Mouse (Mus musculus): ENCODE results near the gene Atp13a2. TPM values are rescaled to one million over a fixed set of nuclear protein-coding genes. Genes with fewer than 3 reads are reported as not detected.

The Atp13a2 gene
- 10 to 100 TPM; 20.0 to 23.7 TPM for total RNA-seq (2021)
- long read RNA-seq, experiment 1, transcript Atp13a2-203 (29 exons, 3,882 nt): minor isoform, 12 of 47 reads
- long read RNA-seq, experiment 1, transcript Atp13a2-201 (29 exons, 3,956 nt): major isoform, 13 of 47 reads
- long read RNA-seq, experiment 1, partial matches to known transcripts: 15 of 47 reads
- long read RNA-seq, experiment 1, other reads (novel, unspliced or antisense): 7 of 47 reads
- long read RNA-seq, experiment 2, transcript Atp13a2-203 (29 exons, 3,882 nt): minor isoform, 16 of 62 reads
- long read RNA-seq, experiment 2, transcript Atp13a2-201 (29 exons, 3,956 nt): major isoform, 23 of 62 reads
- long read RNA-seq, experiment 2, partial matches to known transcripts: 15 of 62 reads
- long read RNA-seq, experiment 2, other reads (novel, unspliced or antisense): 8 of 62 reads

DNA sequence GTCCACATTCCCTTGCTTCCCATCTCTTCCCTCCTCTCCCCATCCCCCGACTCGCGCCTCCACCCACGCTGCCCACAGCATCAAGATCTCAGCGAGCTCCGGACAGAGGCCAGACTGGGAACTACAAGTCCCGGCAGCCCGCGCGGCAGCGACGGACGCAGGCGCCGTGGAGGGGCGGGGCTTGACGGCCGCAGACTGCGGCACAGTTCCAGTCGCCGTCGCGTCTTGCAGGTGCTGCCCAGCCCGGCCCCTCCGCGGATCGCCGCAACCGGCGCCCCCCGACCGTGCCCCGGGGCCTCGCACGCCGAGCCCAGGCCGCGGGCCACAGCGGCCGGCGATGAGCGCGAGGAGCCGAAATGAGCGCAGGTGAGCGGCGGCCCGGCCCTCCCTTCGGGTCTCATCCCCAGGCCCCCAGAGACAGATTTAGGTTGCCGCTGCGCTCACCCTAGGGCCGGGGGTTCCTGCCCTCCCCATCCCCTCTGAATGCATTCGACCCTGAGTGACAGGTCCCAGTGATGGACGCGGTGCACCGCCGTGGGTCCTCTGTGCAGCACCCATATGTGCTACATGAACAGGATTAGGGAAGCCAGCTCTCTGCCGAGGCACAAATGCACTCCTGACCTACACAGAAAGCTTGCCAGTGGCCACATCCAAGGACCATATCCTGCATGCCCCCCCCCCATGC is at the start of gene Atp13a2:
Gene Atp13a2 (plus strand): TSS at position 163 of the 685 bp plus-strand sequence.
- TF ChIP-seq CTCF (IDR thresholded peaks at IDR 0.05): no peak
- intact Hi-C loops (cut with DNase I): no loop called here
- peak within 1 kb of the TSS; percentile 98 for H3K4me3 ChIP-seq
- peak within 1 kb of the TSS; percentile 90 for H3K27ac ChIP-seq
- peak; percentile 95 for DNase-seq

GRCm38 (mm10) chr4:140944356-140944755 is 42.3 kb upstream of the Atp13a2 start:
- no peak overlapping the region for H3K27ac ChIP-seq
- no peak for TF ChIP-seq CTCF (IDR thresholded peaks at IDR 0.05)
- intact Hi-C loops (cut with DNase I): no loop called here
- no peak overlapping the region for H3K4me3 ChIP-seq
- DNase-seq: peak; percentile 11

- DNase-seq: peak; percentile 17
- H3K4me3 ChIP-seq: no peak overlapping the region
- intact Hi-C loops (cut with DNase I): no loop called here
- H3K27ac ChIP-seq: no peak overlapping the region
- no peak for TF ChIP-seq CTCF (IDR thresholded peaks at IDR 0.05)
Observed at GRCm38 (mm10) chr4:140944961-140945442, 41.7 kb upstream of the Atp13a2 start.

- no peak for TF ChIP-seq CTCF (IDR thresholded peaks at IDR 0.05)
Observed at GRCm38 (mm10) chr4:140945571-140945970, 41.1 kb upstream of the Atp13a2 start.

DNA sequence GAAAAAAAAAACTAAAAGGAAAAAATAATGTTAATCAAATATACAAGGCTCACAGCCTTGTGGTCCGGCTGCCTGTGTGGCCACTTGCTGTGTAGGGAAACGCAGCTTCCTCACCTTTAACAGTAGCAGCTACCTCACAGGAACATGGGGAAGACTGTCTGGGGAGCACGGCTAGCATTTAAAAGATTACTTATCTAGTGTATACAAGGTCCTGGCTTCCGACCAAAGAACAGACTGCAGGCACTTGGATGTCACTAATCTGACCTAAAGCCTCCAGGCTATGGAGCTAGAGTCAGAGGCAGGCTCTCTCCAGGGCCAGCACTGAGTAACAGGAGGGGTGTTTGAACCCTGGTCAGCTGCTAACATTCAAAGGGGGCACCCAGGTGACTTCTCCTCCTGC is 40.6 kb upstream of the Atp13a2 start:
- no peak for TF ChIP-seq CTCF (IDR thresholded peaks at IDR 0.05)
- H3K27ac ChIP-seq: no peak overlapping the region

More at GRCm38 (mm10) chr4:140945571-140945970, 41.1 kb upstream of the Atp13a2 start:
- no peak overlapping the region for H3K4me3 ChIP-seq
- intact Hi-C loops (cut with DNase I): no loop called here
- DNase-seq: no peak
- no peak overlapping the region for H3K27ac ChIP-seq

GRCm38 (mm10) chr4:140946580-140947205 is 40.0 kb upstream of the Atp13a2 start:
- TF ChIP-seq CTCF (IDR thresholded peaks at IDR 0.05): no peak
- DNase-seq: peak; percentile 15
- H3K27ac ChIP-seq: no peak overlapping the region

More for the DNA sequence above, 40.6 kb upstream of the Atp13a2 start:
- DNase-seq: peak; percentile 5
- intact Hi-C loops (cut with DNase I): no loop called here
- H3K4me3 ChIP-seq: no peak overlapping the region

GRCm38 (mm10) chr4:140947487-140948440 is 38.9 kb upstream of the Atp13a2 start:
- no peak for TF ChIP-seq CTCF (IDR thresholded peaks at IDR 0.05)
- DNase-seq: peak; percentile 6
- Histone ChIP-seq H3K4me3 (no peak overlapping the region), H3K27ac (no peak overlapping the region)
- intact Hi-C loops (cut with DNase I): no loop called here

More at GRCm38 (mm10) chr4:140946580-140947205, 40.0 kb upstream of the Atp13a2 start:
- H3K4me3 ChIP-seq: no peak overlapping the region
- intact Hi-C loops (cut with DNase I): no loop called here

GRCm38 (mm10) chr4:140948481-140948880 is 38.2 kb upstream of the Atp13a2 start:
- no peak for TF ChIP-seq CTCF (IDR thresholded peaks at IDR 0.05)
- peak; percentile 13 for DNase-seq
- no peak overlapping the region for H3K27ac ChIP-seq
- intact Hi-C loops (cut with DNase I): no loop called here
- H3K4me3 ChIP-seq: no peak overlapping the region

- Histone ChIP-seq H3K4me3 (no peak overlapping the region), H3K27ac (no peak overlapping the region)
- intact Hi-C loops (cut with DNase I): no loop called here
- no peak for DNase-seq
- TF ChIP-seq CTCF (IDR thresholded peaks at IDR 0.05): no peak
Observed at GRCm38 (mm10) chr4:140949052-140949451, 37.6 kb upstream of the Atp13a2 start.

DNA sequence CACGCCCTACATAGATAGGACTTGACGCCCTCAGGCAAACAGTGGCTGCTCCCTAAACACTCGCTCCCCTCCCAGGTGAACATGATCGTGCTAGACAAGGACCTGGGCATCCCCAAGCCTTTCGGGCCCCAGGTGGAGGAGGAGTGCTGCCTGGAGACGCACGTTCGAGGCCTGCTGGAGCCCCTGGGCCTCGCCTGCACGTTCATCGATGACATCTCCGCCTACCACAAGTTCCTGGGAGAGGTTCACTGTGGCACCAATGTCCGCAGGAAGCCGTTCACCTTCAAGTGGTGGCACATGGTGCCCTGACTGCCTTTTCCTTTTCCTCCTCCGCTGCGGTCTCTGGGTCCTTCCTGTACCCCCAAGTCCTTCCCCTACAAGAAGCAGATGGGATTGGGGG is 37.1 kb upstream of the Atp13a2 start:
- Histone ChIP-seq H3K4me3 (no peak overlapping the region), H3K27ac (no peak overlapping the region)
- intact Hi-C loops (cut with DNase I): no loop called here
- TF ChIP-seq CTCF (IDR thresholded peaks at IDR 0.05): no peak
- DNase-seq: peak; percentile 11

DNA sequence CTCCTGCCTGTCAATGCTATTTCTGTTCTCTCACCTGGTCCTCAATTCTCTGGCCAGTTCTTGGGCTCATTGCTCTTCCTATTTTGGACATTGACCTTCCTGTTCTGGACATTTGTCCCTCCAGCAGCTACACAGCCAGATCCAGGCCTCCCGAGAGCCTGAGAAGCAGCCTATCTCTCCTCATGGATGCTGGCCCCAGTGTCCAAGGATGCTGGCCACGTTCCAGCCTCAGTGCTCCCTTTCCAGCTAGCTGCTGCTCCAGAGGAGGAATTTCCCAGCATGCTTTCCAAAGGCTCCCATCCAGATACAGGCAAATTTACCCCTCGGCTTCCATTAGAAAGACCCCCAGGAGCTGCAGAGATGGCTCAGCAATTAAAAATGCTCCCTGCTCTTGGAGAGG is 36.1 kb upstream of the Atp13a2 start:
- H3K27ac ChIP-seq: no peak overlapping the region
- intact Hi-C loops (cut with DNase I): no loop called here
- DNase-seq: peak; percentile 55
- H3K4me3 ChIP-seq: no peak overlapping the region
- TF ChIP-seq CTCF (IDR thresholded peaks at IDR 0.05): no peak

All from gastrocnemius, adult 2 months (tissue).